Mouse (Mus musculus) forebrain, embryonic 14.5 days (tissue): ENCODE data around the gene A230050P20Rik. TPM values are rescaled to one million over a fixed set of nuclear protein-coding genes. Genes with fewer than 3 reads are reported as not detected.

Experiments
- ATAC-seq: fragments of 200-750 bp; cut with Nextera tagmentation; 2 replicates; pipeline ENCODE4 v1.8.0; 2017; ENCODE audit warnings: mild to moderate bottlenecking, moderate library complexity
- DNase-seq: peaks from one replicate; pipeline ENCODE4 v3.0.0-alpha.2; 2015; ENCODE audit warnings: low spot score
- H3K27ac ChIP-seq: fragments of 300-500 bp; sonication (generic); 2 replicates; pipeline ENCODE4 v1.5.1; 2014; ENCODE audit warnings: low read depth, mild to moderate bottlenecking, control low read depth, low read length, moderate library complexity
- H3K27me3 ChIP-seq: fragments of 300-500 bp; sonication (generic); replicated peaks from 2 replicates; pipeline ENCODE4 v1.6.1; 2014; ENCODE audit warnings: low read length, control low read depth, mixed read lengths; ENCODE audit not compliant: control insufficient read depth, insufficient read depth
- H3K36me3 ChIP-seq: fragments of 300-500 bp; sonication (generic); 2 replicates; pipeline ENCODE4 v1.6.1; 2014; ENCODE audit warnings: low read length, control low read depth; ENCODE audit not compliant: control insufficient read depth, insufficient read depth
- H3K4me1 ChIP-seq: fragments of 300-500 bp; sonication (generic); 2 replicates; pipeline ENCODE4 v1.6.1; 2014; ENCODE audit warnings: antibody characterized with exemption, low read length, control low read depth; ENCODE audit not compliant: control insufficient read depth, insufficient read depth
- H3K4me2 ChIP-seq: fragments of 300-500 bp; sonication (generic); 2 replicates; pipeline ENCODE4 v1.6.1; 2014; ENCODE audit warnings: mild to moderate bottlenecking, control low read depth, low read length
- H3K4me3 ChIP-seq: fragments of 300-500 bp; sonication (generic); 2 replicates; pipeline ENCODE4 v1.5.1; 2014; ENCODE audit warnings: low read depth, low read length, control low read depth
- H3K9ac ChIP-seq: fragments of 300-500 bp; sonication (generic); 2 replicates; pipeline ENCODE4 v1.6.1; 2014; ENCODE audit warnings: mild to moderate bottlenecking, low read length, control low read depth, moderate library complexity
- H3K9me3 ChIP-seq: fragments of 300-500 bp; sonication (generic); replicated peaks from 2 replicates; pipeline ENCODE4 v1.6.1; 2016; ENCODE audit warnings: low read length, control low read depth, mixed read lengths; ENCODE audit not compliant: control insufficient read depth
- WGBS: fragments of 180-500 bp; shearing (Covaris S2); extraction: QIAGEN DNeasy Blood & Tissue Kit; methylation state at CpG from one replicate; pipeline ENCODE4 v1.1.7; 2014; 5-methylcytosine and 5-hydroxymethylcytosine counted together
- polyA plus RNA-seq: library from polyadenylated mRNA; unstranded; fragments of >200 nt; fragmentation: Nextera tagmentation; extraction: Ambion mirVana; gene quantifications from 2 replicates; pipeline ENCODE4 v1.2.1, GENCODE M21; 2014

Gene A230050P20Rik
- polyA plus RNA-seq, 1 experiment from 2014 or later = 0.62 TPM

GRCm38 (mm10) chr9:20889185-20890141 lies 21.0 kb downstream of the A230050P20Rik start:
- no peaks in the 10 kb centered on the region for H3K9me3 ChIP-seq
- no peak overlapping the region for H3K27ac ChIP-seq
- ATAC-seq (no peak), DNase-seq (no peak)
- H3K27me3 ChIP-seq = no peaks in the 10 kb centered on the region
- H3K9ac ChIP-seq = no peak overlapping the region
- no peaks in the 10 kb centered on the region for H3K4me1 ChIP-seq
- H3K36me3 ChIP-seq = peaks cover 52% of the 10 kb centered on the region
- H3K4me3 ChIP-seq = peak overlapping the region; percentile 86; the same call in 1 of the 2 replicates
- WGBS = 89% methylated on average over 29 of the region's 29 CpGs
- peak overlapping the region; percentile 92; the same call in 1 of the 2 replicates for H3K4me2 ChIP-seq

- peaks cover 62% of the 10 kb centered on the region for H3K36me3 ChIP-seq
- WGBS = 89% methylated on average over 5 of the region's 5 CpGs
- no peak for DNase-seq
Observed at GRCm38 (mm10) chr9:20890411-20890810, 22.0 kb downstream of the A230050P20Rik start.

GRCm38 (mm10) chr9:20891339-20892103 lies 23.1 kb downstream of the A230050P20Rik start:
- H3K9me3 ChIP-seq = no peaks in the 10 kb centered on the region
- H3K4me3 ChIP-seq = no peak overlapping the region
- no peak overlapping the region for H3K27ac ChIP-seq
- 84% methylated on average over 26 of the region's 26 CpGs for WGBS
- ATAC-seq (no peak), DNase-seq (no peak)
- no peak overlapping the region for H3K9ac ChIP-seq
- H3K27me3 ChIP-seq = no peaks in the 10 kb centered on the region
- H3K36me3 ChIP-seq = peaks cover 73% of the 10 kb centered on the region
- H3K4me1 ChIP-seq = no peaks in the 10 kb centered on the region
- H3K4me2 ChIP-seq = no peak overlapping the region

More at GRCm38 (mm10) chr9:20890411-20890810, 22.0 kb downstream of the A230050P20Rik start:
- Histone ChIP-seq H3K4me1 (no peaks in the 10 kb centered on the region), H3K4me3 (no peak overlapping the region), H3K27me3 (no peaks in the 10 kb centered on the region), H3K4me2 (no peak overlapping the region), H3K9me3 (no peaks in the 10 kb centered on the region), H3K9ac (no peak overlapping the region), H3K27ac (no peak overlapping the region)
- ATAC-seq = no peak

GRCm38 (mm10) chr9:20892104-20892653 lies 23.7 kb downstream of the A230050P20Rik start:
- Histone ChIP-seq H3K4me2 (no peak overlapping the region), H3K27ac (no peak overlapping the region), H3K4me3 (no peak overlapping the region), H3K9me3 (no peaks in the 10 kb centered on the region), H3K36me3 (peaks cover 79% of the 10 kb centered on the region), H3K9ac (no peak overlapping the region), H3K4me1 (peaks cover under 1% of the 10 kb centered on the region), H3K27me3 (no peaks in the 10 kb centered on the region)
- no peak for DNase-seq
- 84% methylated on average over 5 of the region's 5 CpGs for WGBS
- no peak for ATAC-seq

GRCm38 (mm10) chr9:20893069-20893468 lies 24.6 kb downstream of the A230050P20Rik start:
- 66% methylated on average over 5 of the region's 5 CpGs for WGBS
- no peak for DNase-seq
- H3K36me3 ChIP-seq = peaks cover 80% of the 10 kb centered on the region

GRCm38 (mm10) chr9:20893590-20894343 lies 25.3 kb downstream of the A230050P20Rik start:
- no peak overlapping the region for H3K27ac ChIP-seq
- no peak overlapping the region for H3K4me2 ChIP-seq
- H3K36me3 ChIP-seq = peaks cover 80% of the 10 kb centered on the region
- peaks cover 9% of the 10 kb centered on the region for H3K4me1 ChIP-seq
- DNase-seq (no peak), ATAC-seq (no peak)
- 90% methylated on average over 13 of the region's 13 CpGs for WGBS
- no peaks in the 10 kb centered on the region for H3K9me3 ChIP-seq
- no peaks in the 10 kb centered on the region for H3K27me3 ChIP-seq
- no peak overlapping the region for H3K4me3 ChIP-seq
- no peak overlapping the region for H3K9ac ChIP-seq

More at GRCm38 (mm10) chr9:20893069-20893468, 24.6 kb downstream of the A230050P20Rik start:
- Histone ChIP-seq H3K4me2 (no peak overlapping the region), H3K9ac (no peak overlapping the region), H3K4me1 (peaks cover 9% of the 10 kb centered on the region), H3K27me3 (no peaks in the 10 kb centered on the region), H3K4me3 (no peak overlapping the region), H3K27ac (no peak overlapping the region), H3K9me3 (no peaks in the 10 kb centered on the region)
- ATAC-seq = no peak

- H3K27me3 ChIP-seq = no peaks in the 10 kb centered on the region
- H3K9me3 ChIP-seq = no peaks in the 10 kb centered on the region
- ATAC-seq = no peak
- H3K36me3 ChIP-seq = peaks cover 76% of the 10 kb centered on the region
- H3K4me2 ChIP-seq = no peak overlapping the region
- no peak overlapping the region for H3K4me3 ChIP-seq
- 88% methylated on average over 15 of the region's 15 CpGs for WGBS
- peaks cover 9% of the 10 kb centered on the region for H3K4me1 ChIP-seq
- no peak overlapping the region for H3K9ac ChIP-seq
- DNase-seq = no peak
- no peak overlapping the region for H3K27ac ChIP-seq
Observed at GRCm38 (mm10) chr9:20894629-20895028, 26.2 kb downstream of the A230050P20Rik start.

GRCm38 (mm10) chr9:20895382-20895781 lies 26.9 kb downstream of the A230050P20Rik start:
- no peak overlapping the region for H3K27ac ChIP-seq
- no peak overlapping the region for H3K4me3 ChIP-seq
- peaks cover 69% of the 10 kb centered on the region for H3K36me3 ChIP-seq
- H3K27me3 ChIP-seq = no peaks in the 10 kb centered on the region
- no peak overlapping the region for H3K9ac ChIP-seq
- WGBS = 91% methylated on average over 9 of the region's 9 CpGs
- H3K4me1 ChIP-seq = peaks cover 9% of the 10 kb centered on the region
- ATAC-seq (no peak), DNase-seq (no peak)
- H3K9me3 ChIP-seq = no peaks in the 10 kb centered on the region
- no peak overlapping the region for H3K4me2 ChIP-seq
